34 mouse cellular contexts compared by ENCODE assay signal in the genomic region with DNA sequence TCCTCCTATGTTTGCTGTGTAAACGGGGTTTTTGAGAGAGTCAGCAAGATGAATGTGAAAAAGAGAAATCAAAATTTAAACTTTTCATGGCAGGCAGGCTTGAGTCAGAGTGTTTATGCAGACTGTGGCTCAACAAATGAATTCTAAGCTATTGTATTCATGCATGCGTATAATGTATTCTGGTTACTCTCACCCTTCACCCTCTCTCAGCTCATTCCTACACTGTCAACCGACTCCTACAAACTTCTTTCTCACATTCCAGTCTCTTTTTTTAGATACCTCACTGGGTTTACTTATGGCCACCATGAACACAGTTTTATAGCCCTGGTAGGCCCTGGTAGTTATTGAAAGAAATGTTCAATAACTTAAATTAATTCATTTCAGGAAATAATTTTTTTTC.
"Had no signal": no experiment of that assay in that cellular context is flagged by ENCODE, and none has a peak within 500 bp of the region (broad histone marks: within the 10 kb centered on the region; RNA-seq: fewer than 3 reads in every experiment).

No protein-coding gene starts in this region.

- DNase-seq: heart, postnatal 10 days; heart, postnatal 14 days; heart, postnatal 36 days; heart, postnatal 4 days; kidney, adult 11 months; kidney, adult 18-20 months; kidney, adult 2 months; kidney, adult 8-10 months; kidney, adult 9 months; kidney, postnatal 10 days; kidney, postnatal 14 days; kidney, postnatal 25 days; kidney, postnatal 36 days; kidney, postnatal 4 days; layer of hippocampus, adult 9-11 months; layer of hippocampus, postnatal 36 days had no signal

- H3K36me3 ChIP-seq: heart, embryonic 10.5 days; heart, embryonic 12.5 days; heart, embryonic 13.5 days; heart, embryonic 15.5 days; hindbrain, embryonic 10.5 days; hindbrain, embryonic 12.5 days; hindbrain, embryonic 13.5 days; hindbrain, embryonic 15.5 days; intestine, embryonic 15.5 days; kidney, embryonic 15.5 days had no signal

- H3K4me2 ChIP-seq: heart, embryonic 12.5 days; heart, embryonic 13.5 days; heart, embryonic 15.5 days; hindbrain, embryonic 12.5 days; hindbrain, embryonic 13.5 days; hindbrain, embryonic 14.5 days; hindbrain, embryonic 15.5 days; intestine, embryonic 15.5 days; kidney, embryonic 15.5 days had no signal

- H3K27me3 ChIP-seq: heart, embryonic 12.5 days; heart, embryonic 13.5 days; heart, embryonic 15.5 days; hindbrain, embryonic 12.5 days; hindbrain, embryonic 13.5 days; hindbrain, embryonic 15.5 days; intestine, embryonic 15.5 days; kidney, embryonic 15.5 days had no signal

- H3K27ac ChIP-seq: heart, embryonic 10.5 days; heart, embryonic 13.5 days; heart, embryonic 15.5 days; hindbrain, embryonic 10.5 days; hindbrain, embryonic 12.5 days; hindbrain, embryonic 13.5 days; hindbrain, embryonic 14.5 days; hindbrain, embryonic 15.5 days; hindbrain, postnatal 0 days; intestine, embryonic 15.5 days; kidney, embryonic 15.5 days; kidney, postnatal 0 days; layer of hippocampus, adult 2 months had no signal

- H3K9ac ChIP-seq: heart, embryonic 12.5 days; heart, embryonic 13.5 days; heart, embryonic 15.5 days; hindbrain, embryonic 12.5 days; hindbrain, embryonic 13.5 days; hindbrain, embryonic 14.5 days; hindbrain, embryonic 15.5 days; intestine, embryonic 15.5 days; kidney, embryonic 15.5 days had no signal

- ATAC-seq: hindbrain, embryonic 16.5 days; hindbrain, postnatal 0 days; inflammation-experienced regulatory T-cells, adult 6 months; intestine, embryonic 15.5 days; intestine, embryonic 16.5 days; intestine, postnatal 0 days had no signal

- H3K4me3 ChIP-seq: heart, embryonic 10.5 days; heart, embryonic 12.5 days; heart, embryonic 13.5 days; heart, embryonic 15.5 days; hindbrain, embryonic 10.5 days; hindbrain, embryonic 12.5 days; hindbrain, embryonic 13.5 days; hindbrain, embryonic 15.5 days; intestine, embryonic 15.5 days; kidney, embryonic 15.5 days; layer of hippocampus, adult 2 months had no signal

- H3K4me1 ChIP-seq: heart, embryonic 13.5 days; heart, embryonic 15.5 days; hindbrain, embryonic 10.5 days; hindbrain, embryonic 12.5 days; hindbrain, embryonic 13.5 days; hindbrain, embryonic 15.5 days; intestine, embryonic 15.5 days; kidney, embryonic 15.5 days had no signal

- H3K9me3 ChIP-seq: heart, embryonic 10.5 days; heart, embryonic 12.5 days; heart, embryonic 13.5 days; heart, embryonic 15.5 days; hindbrain, embryonic 10.5 days; hindbrain, embryonic 12.5 days; hindbrain, embryonic 13.5 days; hindbrain, embryonic 15.5 days; intestine, embryonic 15.5 days; kidney, embryonic 15.5 days had no signal
